10 mouse cellular contexts compared by ENCODE assay signal in the genomic region with DNA sequence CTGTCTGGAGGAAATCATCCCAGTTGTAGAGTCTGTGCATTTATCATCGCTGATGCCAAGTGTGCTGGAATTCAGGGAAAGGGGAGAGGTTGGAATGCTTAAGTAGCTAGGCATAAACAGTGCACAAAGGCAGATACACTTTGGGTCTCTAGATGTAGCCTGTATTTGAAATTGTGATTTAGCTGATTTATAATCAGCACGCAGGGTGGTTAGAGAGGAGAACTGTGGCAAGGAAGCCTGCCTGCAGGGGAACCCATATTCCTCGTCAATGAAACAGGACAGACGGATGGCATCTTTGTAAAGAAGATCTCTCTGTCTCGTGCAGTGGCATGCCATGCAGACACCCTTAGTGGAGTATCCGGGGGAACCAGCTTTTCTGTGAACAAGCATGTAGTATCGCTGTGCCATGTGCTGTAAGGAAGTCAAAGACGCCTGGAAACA. TPM values are rescaled to one million over a fixed set of nuclear protein-coding genes. Genes with fewer than 3 reads are reported as not detected.
DNase-seq lines count a peak whose midpoint lies in the region; ATAC-seq and TF ChIP-seq lines count a peak whose summit lies in the region.
"Had no signal": no experiment of that assay in that cellular context is flagged by ENCODE, and none has a peak within 500 bp of the region (broad histone marks: within the 10 kb centered on the region; RNA-seq: fewer than 3 reads in every experiment).

No protein-coding gene starts in this region.

- H3K4me1 ChIP-seq in embryonic facial prominence, embryonic 12.5 days = peaks cover 6% of the 10 kb centered on the region; the same call in 1 of the 2 replicates
- H3K4me1 ChIP-seq in embryonic facial prominence, embryonic 10.5 days = peaks cover 5% of the 10 kb centered on the region
- peaks cover 8% of the 10 kb centered on the region for H3K4me1 ChIP-seq in forebrain, postnatal 0 days (ENCODE audit: insufficient read depth)
- peaks cover 22% of the 10 kb centered on the region for H3K4me1 ChIP-seq in midbrain, embryonic 13.5 days (replicated peaks)

- H3K27me3 ChIP-seq in embryonic facial prominence, embryonic 12.5 days = no peaks in the 10 kb centered on the region
- H3K27me3 ChIP-seq in embryonic facial prominence, embryonic 10.5 days (replicated peaks; ENCODE audit: low read depth, poor library complexity, severe bottlenecking) = no peaks in the 10 kb centered on the region
- no peaks in the 10 kb centered on the region for H3K27me3 ChIP-seq in forebrain, postnatal 0 days (ENCODE audit: insufficient read depth, low read length)
- H3K27me3 ChIP-seq in midbrain, embryonic 13.5 days = no peaks in the 10 kb centered on the region
- H3K27me3 ChIP-seq: heart, embryonic 12.5 days had no signal

- peak overlapping the region; percentile 17; the same call in 1 of the 2 replicates for H3K4me2 ChIP-seq in embryonic facial prominence, embryonic 12.5 days (replicated peaks)
- peak overlapping the region; percentile 67 for H3K4me2 ChIP-seq in forebrain, postnatal 0 days (ENCODE audit: low read depth)
- H3K4me2 ChIP-seq in midbrain, embryonic 13.5 days (replicated peaks) = peak overlapping the region; percentile 64
- H3K4me2 ChIP-seq: heart, embryonic 12.5 days; lung, embryonic 14.5 days had no signal

- TF ChIP-seq CTCF in brain, embryonic 14.5 days (IDR thresholded peaks at IDR 0.05; ENCODE audit: borderline replicate concordance, extremely low read depth, insufficient read depth, insufficient read length) = no peak
- no peak for TF ChIP-seq CTCF in forebrain, postnatal 0 days (IDR thresholded peaks at IDR 0.05; ENCODE audit: low read depth)
- TF ChIP-seq CTCF in gastrocnemius, adult 2 months (IDR thresholded peaks at IDR 0.05) = no peak

- H3K36me3 ChIP-seq in embryonic facial prominence, embryonic 12.5 days = no peaks in the 10 kb centered on the region
- no peaks in the 10 kb centered on the region for H3K36me3 ChIP-seq in embryonic facial prominence, embryonic 10.5 days (replicated peaks)
- H3K36me3 ChIP-seq in forebrain, postnatal 0 days (ENCODE audit: insufficient read depth) = no peaks in the 10 kb centered on the region
- H3K36me3 ChIP-seq in midbrain, embryonic 13.5 days = no peaks in the 10 kb centered on the region
- H3K36me3 ChIP-seq: heart, embryonic 12.5 days had no signal

- DNase-seq in embryonic facial prominence, embryonic 10.5 days (ENCODE audit: low spot score) = no peak
- DNase-seq in brain, embryonic 14.5 days (ENCODE audit: low read depth) = peak; percentile 74
- DNase-seq in forebrain, postnatal 0 days = peak; percentile 68
- no peak for DNase-seq in ovary, adult 18-20 months (ENCODE audit: low spot score)
- no peak for DNase-seq in gastrocnemius, adult 2 months
- no peak for DNase-seq in B cell, adult 2 months

- no peaks in the 10 kb centered on the region for H3K9me3 ChIP-seq in embryonic facial prominence, embryonic 12.5 days
- H3K9me3 ChIP-seq in embryonic facial prominence, embryonic 10.5 days = no peaks in the 10 kb centered on the region
- H3K9me3 ChIP-seq in forebrain, postnatal 0 days (ENCODE audit: low read length) = no peaks in the 10 kb centered on the region
- no peaks in the 10 kb centered on the region for H3K9me3 ChIP-seq in midbrain, embryonic 13.5 days
- H3K9me3 ChIP-seq: heart, embryonic 12.5 days had no signal

- intact Hi-C loops in gastrocnemius, adult 2 months (cut with DNase I) = no loop called here

- no peak for TF ChIP-seq POLR2A in brain, embryonic 14.5 days (IDR thresholded peaks at IDR 0.05; ENCODE audit: borderline replicate concordance, extremely low read depth, insufficient read depth, insufficient read length, poor library complexity, severe bottlenecking)

- no peak for ATAC-seq in embryonic facial prominence, embryonic 12.5 days (ENCODE audit: insufficient number of reproducible peaks, insufficient read depth, low FRiP score, low TSS enrichment)
- peak; percentile 42 for ATAC-seq in forebrain, postnatal 0 days
- ATAC-seq in midbrain, embryonic 13.5 days = no peak; the same call in 1 of the 2 replicates

- WGBS in embryonic facial prominence, embryonic 12.5 days = 70% methylated on average over 8 of the region's 8 CpGs
- 80% methylated on average over 8 of the region's 8 CpGs for WGBS in embryonic facial prominence, embryonic 10.5 days
- 19% methylated on average over 8 of the region's 8 CpGs for WGBS in forebrain, postnatal 0 days
- 34% methylated on average over 8 of the region's 8 CpGs for WGBS in midbrain, embryonic 13.5 days

- no peak overlapping the region for H3K9ac ChIP-seq in embryonic facial prominence, embryonic 12.5 days
- H3K9ac ChIP-seq in forebrain, postnatal 0 days = peak overlapping the region; percentile 69
- H3K9ac ChIP-seq in midbrain, embryonic 13.5 days (replicated peaks) = peak overlapping the region; percentile 61
- H3K9ac ChIP-seq: heart, embryonic 12.5 days; lung, embryonic 14.5 days had no signal

- H3K27ac ChIP-seq in embryonic facial prominence, embryonic 12.5 days = no peak overlapping the region
- no peak overlapping the region for H3K27ac ChIP-seq in embryonic facial prominence, embryonic 10.5 days (replicated peaks)
- peak overlapping the region; percentile 69 for H3K27ac ChIP-seq in forebrain, postnatal 0 days (ENCODE audit: low read depth, low read length)
- peak overlapping the region; percentile 82 for H3K27ac ChIP-seq in midbrain, embryonic 13.5 days
- H3K27ac ChIP-seq in gastrocnemius, adult 2 months = no peak overlapping the region

- H3K4me3 ChIP-seq in embryonic facial prominence, embryonic 12.5 days = no peak overlapping the region
- H3K4me3 ChIP-seq in embryonic facial prominence, embryonic 10.5 days = no peak overlapping the region
- peak overlapping the region; percentile 63 for H3K4me3 ChIP-seq in forebrain, postnatal 0 days (ENCODE audit: low read depth, low read length)
- peak overlapping the region; percentile 64 for H3K4me3 ChIP-seq in midbrain, embryonic 13.5 days (replicated peaks)
- H3K4me3 ChIP-seq in gastrocnemius, adult 2 months = no peak overlapping the region
- H3K4me3 ChIP-seq: heart, embryonic 12.5 days had no signal

RNA-seq across cellular contexts. Expression of a gene that starts 2.2 kb away (rescaled TPM):
- polyA plus RNA-seq in embryonic facial prominence, embryonic 12.5 days (2016; fragmentation: Nextera tagmentation; extraction: Ambion mirVana) = 3.4 and 4.1 TPM in 2 replicates
- 0.39 and 0.74 TPM in 2 replicates for polyA plus RNA-seq in embryonic facial prominence, embryonic 10.5 days (2016; fragmentation: Nextera tagmentation; extraction: Ambion mirVana)
- 5.7 and 11.5 TPM in 2 replicates for polyA plus RNA-seq in brain, embryonic 14.5 days (2012; rRNA removed)
- 44.5 and 54.6 TPM in 2 replicates for total RNA-seq in forebrain, postnatal 0 days (2014; rRNA removed)
- polyA plus RNA-seq in forebrain, postnatal 0 days (2015; fragmentation: Nextera tagmentation; extraction: Ambion mirVana) = 5.1 and 12.2 TPM in 2 replicates
- polyA plus RNA-seq in midbrain, embryonic 13.5 days (2015; fragmentation: Nextera tagmentation; extraction: Ambion mirVana) = 13.3 and 13.7 TPM in 2 replicates
- total RNA-seq in gastrocnemius, adult 2 months (2021) = not detected

Comparison
In these comparisons a context has a peak if more than half of its experiments do, and no peak if none do; other contexts are left out.
1. H3K27ac ChIP-seq: peak in forebrain, postnatal 0 days (single experiment) and midbrain, embryonic 13.5 days (single experiment); none in embryonic facial prominence, embryonic 12.5 days (single experiment), embryonic facial prominence, embryonic 10.5 days (single experiment) and gastrocnemius, adult 2 months (single experiment).
2. H3K4me2 ChIP-seq: peak in every context shown above with its lines; median percentile 67 in forebrain, postnatal 0 days; 64 in midbrain, embryonic 13.5 days; 17 in embryonic facial prominence, embryonic 12.5 days.
3. H3K4me3 ChIP-seq: peak in forebrain, postnatal 0 days (single experiment) and midbrain, embryonic 13.5 days (single experiment); none in embryonic facial prominence, embryonic 12.5 days (single experiment), embryonic facial prominence, embryonic 10.5 days (single experiment) and gastrocnemius, adult 2 months (single experiment).
4. DNase-seq: peak in brain, embryonic 14.5 days (single experiment) and forebrain, postnatal 0 days (single experiment); none in embryonic facial prominence, embryonic 10.5 days (single experiment), ovary, adult 18-20 months (single experiment), gastrocnemius, adult 2 months (single experiment) and B cell, adult 2 months (0 of 2).